Mouse (Mus musculus) lung, embryonic 14.5 days (tissue): ENCODE measurements around the gene Dnajb6. TPM values are rescaled to one million over a fixed set of nuclear protein-coding genes. Genes with fewer than 3 reads are reported as not detected.

Experiments used
- ATAC-seq: fragments of 200-750 bp; cut with Nextera tagmentation; 2 replicates; pipeline ENCODE4 v1.8.0; 2017; ENCODE audit warnings: mild to moderate bottlenecking, moderate TSS enrichment, moderate library complexity; ENCODE audit not compliant: insufficient read depth
- DNase-seq: peaks from one replicate; pipeline ENCODE4 v3.0.0-alpha.2; 2015
- H3K27ac ChIP-seq: fragments of 300-500 bp; sonication (generic); 2 replicates; pipeline ENCODE4 v1.5.1; 2014; ENCODE audit warnings: low read depth, mild to moderate bottlenecking, moderate library complexity
- H3K27me3 ChIP-seq: fragments of 300-500 bp; sonication (generic); 2 replicates; pipeline ENCODE4 v1.6.1; 2014; ENCODE audit warnings: low read length, control low read depth; ENCODE audit not compliant: insufficient read depth
- H3K36me3 ChIP-seq: fragments of 300-500 bp; sonication (generic); 2 replicates; pipeline ENCODE4 v1.6.1; 2014; ENCODE audit warnings: control low read depth; ENCODE audit not compliant: insufficient read depth
- H3K4me1 ChIP-seq: fragments of 300-500 bp; sonication (generic); 2 replicates; pipeline ENCODE4 v1.6.1; 2014; ENCODE audit warnings: antibody characterized with exemption, control low read depth; ENCODE audit not compliant: insufficient read depth
- H3K4me2 ChIP-seq: fragments of 300-500 bp; sonication (generic); 2 replicates; pipeline ENCODE4 v1.6.1; 2014; ENCODE audit warnings: mild to moderate bottlenecking
- H3K4me3 ChIP-seq: fragments of 300-500 bp; sonication (generic); 2 replicates; pipeline ENCODE4 v1.5.1; 2014; ENCODE audit warnings: low read depth, low read length
- H3K9ac ChIP-seq: fragments of 300-500 bp; sonication (generic); 2 replicates; pipeline ENCODE4 v1.6.1; 2014
- H3K9me3 ChIP-seq: fragments of 300-500 bp; sonication (generic); 2 replicates; pipeline ENCODE4 v1.6.1; 2016; ENCODE audit warnings: low read depth, low read length, control low read depth
- CTCF ChIP-seq: IDR thresholded peaks from 2 replicates; pipeline ENCODE4 v1.5.1; 2016; ENCODE audit warnings: antibody characterized with exemption, low read depth
- WGBS: fragments of 180-500 bp; shearing (Covaris S2); extraction: QIAGEN DNeasy Blood & Tissue Kit; methylation state at CpG from one replicate; pipeline ENCODE4 v1.1.7; 2014; 5-methylcytosine and 5-hydroxymethylcytosine counted together
- polyA plus RNA-seq: library from polyadenylated mRNA; unstranded; fragments of >200 nt; fragmentation: Nextera tagmentation; extraction: Ambion mirVana; gene quantifications from 2 replicates; pipeline ENCODE4 v1.2.1, GENCODE M21; 2014

Gene Dnajb6
- polyA plus RNA-seq, 1 experiment from 2014 or later = 143 TPM

GRCm38 (mm10) chr5:29736942-29737341 lies 1.5 kb downstream of the Dnajb6 start:
- DNase-seq = peak; percentile 4
- peak overlapping the region; percentile 97 for H3K9ac ChIP-seq

GRCm38 (mm10) chr5:29737471-29737870 lies 2.0 kb downstream of the Dnajb6 start:
- TF ChIP-seq CTCF = no peak
- peak overlapping the region; percentile 80 for H3K4me2 ChIP-seq
- no peak for DNase-seq
- peaks cover 2% of the 10 kb centered on the region; the same call in 1 of the 2 replicates for H3K4me1 ChIP-seq
- WGBS = 91% methylated on average over 5 of the region's 5 CpGs
- 0 out of 2 replicates have a peak, but pooled peaks cover 3% of the 10 kb centered on the region for H3K36me3 ChIP-seq
- no peaks in the 10 kb centered on the region for H3K9me3 ChIP-seq
- H3K27me3 ChIP-seq = no peaks in the 10 kb centered on the region
- H3K4me3 ChIP-seq = no peak overlapping the region
- no peak overlapping the region for H3K27ac ChIP-seq
- no peak overlapping the region for H3K9ac ChIP-seq
- ATAC-seq = no peak

More at GRCm38 (mm10) chr5:29736942-29737341, 1.5 kb downstream of the Dnajb6 start:
- Histone ChIP-seq H3K36me3 (no peaks in the 10 kb centered on the region), H3K9me3 (no peaks in the 10 kb centered on the region), H3K27me3 (no peaks in the 10 kb centered on the region), H3K4me3 (peak overlapping the region; percentile 96), H3K4me2 (peak overlapping the region; percentile 80), H3K4me1 (peaks cover 2% of the 10 kb centered on the region; the same call in 1 of the 2 replicates), H3K27ac (no peak overlapping the region)
- ATAC-seq = no peak
- 45% methylated on average over 9 of the region's 9 CpGs for WGBS
- TF ChIP-seq CTCF = no peak

- ATAC-seq (no peak), DNase-seq (no peak)
- no peak for TF ChIP-seq CTCF
- H3K36me3 ChIP-seq = peaks cover 8% of the 10 kb centered on the region; the same call in 1 of the 2 replicates
- peaks cover 2% of the 10 kb centered on the region; the same call in 1 of the 2 replicates for H3K4me1 ChIP-seq
- no peak overlapping the region for H3K4me3 ChIP-seq
- no peak overlapping the region for H3K4me2 ChIP-seq
- no peaks in the 10 kb centered on the region for H3K27me3 ChIP-seq
- no peaks in the 10 kb centered on the region for H3K9me3 ChIP-seq
- no peak overlapping the region for H3K9ac ChIP-seq
- no peak overlapping the region for H3K27ac ChIP-seq
- WGBS = 85% methylated on average over 4 of the region's 4 CpGs
Observed at GRCm38 (mm10) chr5:29738076-29738475, 2.6 kb downstream of the Dnajb6 start.

GRCm38 (mm10) chr5:29740651-29741050 lies 5.2 kb downstream of the Dnajb6 start:
- no peak for ATAC-seq
- H3K4me3 ChIP-seq = no peak overlapping the region
- no peaks in the 10 kb centered on the region for H3K9me3 ChIP-seq
- WGBS = 84% methylated on average over 1 of the region's 1 CpGs
- peaks cover 14% of the 10 kb centered on the region; the same call in 1 of the 2 replicates for H3K36me3 ChIP-seq
- peaks cover 2% of the 10 kb centered on the region; the same call in 1 of the 2 replicates for H3K4me1 ChIP-seq
- H3K9ac ChIP-seq = no peak overlapping the region
- no peak overlapping the region for H3K4me2 ChIP-seq
- H3K27ac ChIP-seq = no peak overlapping the region
- no peak for DNase-seq
- no peaks in the 10 kb centered on the region for H3K27me3 ChIP-seq
- no peak for TF ChIP-seq CTCF

GRCm38 (mm10) chr5:29741093-29741492 lies 5.6 kb downstream of the Dnajb6 start:
- Histone ChIP-seq H3K4me2 (no peak overlapping the region), H3K36me3 (peaks cover 14% of the 10 kb centered on the region; the same call in 1 of the 2 replicates), H3K9ac (no peak overlapping the region), H3K27me3 (no peaks in the 10 kb centered on the region), H3K9me3 (no peaks in the 10 kb centered on the region), H3K27ac (no peak overlapping the region), H3K4me1 (peaks cover 2% of the 10 kb centered on the region; the same call in 1 of the 2 replicates), H3K4me3 (no peak overlapping the region)
- no peak for DNase-seq
- WGBS = 77% methylated on average over 4 of the region's 4 CpGs
- no peak for TF ChIP-seq CTCF
- no peak for ATAC-seq

GRCm38 (mm10) chr5:29747661-29748060 lies 12.2 kb downstream of the Dnajb6 start:
- TF ChIP-seq CTCF = no peak

GRCm38 (mm10) chr5:29751306-29751705 lies 15.8 kb downstream of the Dnajb6 start:
- H3K27me3 ChIP-seq = no peaks in the 10 kb centered on the region
- H3K4me1 ChIP-seq = no peaks in the 10 kb centered on the region
- no peak for DNase-seq
- no peaks in the 10 kb centered on the region for H3K9me3 ChIP-seq
- no peak for TF ChIP-seq CTCF
- H3K36me3 ChIP-seq = peaks cover 60% of the 10 kb centered on the region
- no peak overlapping the region for H3K4me3 ChIP-seq
- ATAC-seq = no peak
- no peak overlapping the region for H3K27ac ChIP-seq
- H3K9ac ChIP-seq = no peak overlapping the region
- H3K4me2 ChIP-seq = no peak overlapping the region

More at GRCm38 (mm10) chr5:29747661-29748060, 12.2 kb downstream of the Dnajb6 start:
- H3K4me3 ChIP-seq = no peak overlapping the region
- H3K27me3 ChIP-seq = no peaks in the 10 kb centered on the region
- no peak for ATAC-seq
- H3K9me3 ChIP-seq = no peaks in the 10 kb centered on the region
- no peak overlapping the region for H3K27ac ChIP-seq
- H3K4me1 ChIP-seq = no peaks in the 10 kb centered on the region
- H3K9ac ChIP-seq = no peak overlapping the region
- no peak overlapping the region for H3K4me2 ChIP-seq
- H3K36me3 ChIP-seq = peaks cover 40% of the 10 kb centered on the region
- no peak for DNase-seq
- 95% methylated on average over 2 of the region's 2 CpGs for WGBS
